Mouse (Mus musculus) thymus, adult 2 months (tissue): ENCODE results near the gene Etfdh. TPM values are rescaled to one million over a fixed set of nuclear protein-coding genes. Genes with fewer than 3 reads are reported as not detected.

ENCODE experiments used
- DNase-seq: peaks from one replicate; pipeline ENCODE4 v3.0.0; 2021
- H3K27ac ChIP-seq: fragments of 200-500 bp; 2 replicates; pipeline ENCODE4 v1.5.1; 2012; ENCODE audit warnings: low read length, control low read depth; ENCODE audit not compliant: control insufficient read depth, insufficient read depth
- H3K27me3 ChIP-seq: fragments of 200-500 bp; 2 replicates; pipeline ENCODE4 v1.6.1; 2012; ENCODE audit warnings: mild to moderate bottlenecking, low read length, moderate library complexity, mixed read lengths; ENCODE audit not compliant: control insufficient read depth, insufficient read depth
- H3K36me3 ChIP-seq: fragments of 200-500 bp; 2 replicates; pipeline ENCODE4 v1.6.1; 2012; ENCODE audit warnings: mild to moderate bottlenecking, low read length, moderate library complexity; ENCODE audit not compliant: control insufficient read depth, insufficient read depth
- H3K4me1 ChIP-seq: fragments of 200-500 bp; replicated peaks from 2 replicates; pipeline ENCODE4 v1.6.1; 2012; ENCODE audit warnings: low read length; ENCODE audit not compliant: control insufficient read depth, insufficient read depth
- H3K4me3 ChIP-seq: fragments of 200-500 bp; 2 replicates; pipeline ENCODE4 v1.5.1; 2012; ENCODE audit warnings: mild to moderate bottlenecking, low read length, control low read depth, moderate library complexity; ENCODE audit not compliant: control insufficient read depth, insufficient read depth
- CTCF ChIP-seq: fragments of 200-500 bp; IDR thresholded peaks from 2 replicates; pipeline ENCODE4 v1.5.1; 2012; ENCODE audit warnings: mild to moderate bottlenecking, control low read depth, low read length, moderate library complexity, borderline replicate concordance; ENCODE audit not compliant: control insufficient read depth, poor library complexity, insufficient read depth; ENCODE audit errors: extremely low read depth
- POLR2A ChIP-seq: fragments of 200-500 bp; IDR thresholded peaks from 2 replicates; pipeline ENCODE4 v1.6.1; 2012; ENCODE audit warnings: mild to moderate bottlenecking, low read length, control low read depth, moderate library complexity; ENCODE audit not compliant: control insufficient read depth, poor library complexity, insufficient read depth; ENCODE audit errors: extremely low read depth
- WGBS: fragments of 180-500 bp; shearing (Covaris S2); methylation state at CpG from one replicate; pipeline ENCODE4 v1.1.7; 2018; 5-methylcytosine and 5-hydroxymethylcytosine counted together
- polyA plus RNA-seq: library from polyadenylated mRNA; depleted of rRNA; stranded (reverse); fragments of >200 nt; gene quantifications from 2 replicates; pipeline ENCODE4 v1.2.3, GENCODE M21; 2012; rRNA removed

The Etfdh gene
- 51.4 and 61.3 TPM in 2 replicates for polyA plus RNA-seq

- Histone ChIP-seq H3K4me3 (peak within 1 kb of the TSS; percentile 79), H3K27ac (peak within 1 kb of the TSS; percentile 71), H3K27me3 (no peaks in the 10 kb centered on the region), H3K36me3 (0 out of 2 replicates have a peak, but pooled peaks cover 3% of the 10 kb centered on the region), H3K4me1 (peaks cover 3% of the 10 kb centered on the region; the same call in 1 of the 2 replicates)
- WGBS = 4% methylated on average over 11 of the region's 11 CpGs
- no peak for DNase-seq
- no peak for TF ChIP-seq CTCF
- TF ChIP-seq POLR2A = no peak
Measured at GRCm38 (mm10) chr3:79629416-79629730, at the start of gene Etfdh. Gene Etfdh, minus strand, starts transcription at chr3:79629500.

- H3K4me1 ChIP-seq = no peaks in the 10 kb centered on the region
- no peaks in the 10 kb centered on the region for H3K27me3 ChIP-seq
- TF ChIP-seq CTCF = no peak
- no peak for TF ChIP-seq POLR2A
- no peaks in the 10 kb centered on the region for H3K36me3 ChIP-seq
- DNase-seq = no peak
- WGBS = 85% methylated on average over 3 of the region's 3 CpGs
- H3K4me3 ChIP-seq = no peak overlapping the region
- no peak overlapping the region for H3K27ac ChIP-seq
Measured at GRCm38 (mm10) chr3:79676411-79676810, 47.1 kb upstream of the Etfdh start.

GRCm38 (mm10) chr3:79674641-79675040, 45.3 kb upstream of the Etfdh start:
- 88% methylated on average over 5 of the region's 5 CpGs for WGBS
- H3K4me3 ChIP-seq = no peak overlapping the region
- DNase-seq = no peak
- no peak overlapping the region for H3K27ac ChIP-seq
- H3K36me3 ChIP-seq = no peaks in the 10 kb centered on the region
- H3K4me1 ChIP-seq = no peaks in the 10 kb centered on the region
- TF ChIP-seq CTCF = no peak
- no peak for TF ChIP-seq POLR2A
- no peaks in the 10 kb centered on the region for H3K27me3 ChIP-seq

- 16% methylated on average over 4 of the region's 4 CpGs for WGBS
- no peak overlapping the region for H3K4me3 ChIP-seq
- no peaks in the 10 kb centered on the region for H3K4me1 ChIP-seq
- no peaks in the 10 kb centered on the region for H3K36me3 ChIP-seq
- peak; percentile 43 for DNase-seq
- TF ChIP-seq CTCF = no peak
- no peak for TF ChIP-seq POLR2A
- no peaks in the 10 kb centered on the region for H3K27me3 ChIP-seq
- H3K27ac ChIP-seq = no peak overlapping the region
Measured at GRCm38 (mm10) chr3:79673082-79673481, 43.8 kb upstream of the Etfdh start.

GRCm38 (mm10) chr3:79672188-79672587, 42.9 kb upstream of the Etfdh start:
- no peaks in the 10 kb centered on the region for H3K36me3 ChIP-seq
- TF ChIP-seq POLR2A = no peak
- WGBS = 92% methylated on average over 16 of the region's 16 CpGs
- H3K4me1 ChIP-seq = no peaks in the 10 kb centered on the region
- no peak overlapping the region for H3K27ac ChIP-seq
- no peak for DNase-seq
- no peak overlapping the region for H3K4me3 ChIP-seq
- H3K27me3 ChIP-seq = no peaks in the 10 kb centered on the region

- H3K27me3 ChIP-seq = no peaks in the 10 kb centered on the region
- H3K4me3 ChIP-seq = no peak overlapping the region
- no peak for DNase-seq
- 89% methylated on average over 7 of the region's 7 CpGs for WGBS
- no peaks in the 10 kb centered on the region for H3K4me1 ChIP-seq
- no peaks in the 10 kb centered on the region for H3K36me3 ChIP-seq
- no peak overlapping the region for H3K27ac ChIP-seq
- TF ChIP-seq POLR2A (no peak), CTCF (no peak)
Measured at GRCm38 (mm10) chr3:79670556-79670955, 41.3 kb upstream of the Etfdh start.

GRCm38 (mm10) chr3:79664787-79665408, 35.6 kb upstream of the Etfdh start:
- DNase-seq = peak; percentile 57
- Histone ChIP-seq H3K36me3 (no peaks in the 10 kb centered on the region), H3K27me3 (no peaks in the 10 kb centered on the region), H3K4me3 (no peak overlapping the region), H3K27ac (no peak overlapping the region), H3K4me1 (no peaks in the 10 kb centered on the region)
- WGBS = 40% methylated on average over 9 of the region's 9 CpGs
- TF ChIP-seq POLR2A (no peak), CTCF (no peak)
